In the genomic region with DNA sequence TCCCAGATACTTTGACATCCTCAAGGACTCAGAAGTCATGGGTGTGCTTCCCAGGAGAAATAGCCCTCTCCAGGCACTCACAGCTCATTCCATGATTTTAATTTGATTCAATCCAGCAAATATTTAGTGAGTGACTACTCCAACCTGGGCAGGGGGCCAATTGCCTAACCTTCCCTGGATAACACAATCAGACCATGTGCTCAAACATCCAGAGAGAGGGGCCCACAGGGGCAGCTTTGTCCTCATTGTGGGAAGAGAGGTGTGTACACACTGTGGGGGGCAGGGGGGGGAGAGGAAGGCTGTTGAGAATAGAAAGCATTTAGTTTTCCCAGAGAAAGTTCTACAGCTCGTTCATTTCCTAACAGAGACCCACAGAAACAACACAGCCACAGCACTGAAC, we compare ENCODE assay signal across 8 mouse cellular contexts.
DNase-seq lines count a peak whose midpoint lies in the region; TF ChIP-seq lines count a peak whose summit lies in the region.

No protein-coding gene starts in this region.

- DNase-seq in heart, adult 18-20 months, result peak; percentile 68 to 75
- DNase-seq in heart, postnatal 25 days (ENCODE audit: low spot score), result no peak
- DNase-seq in Muller cell, postnatal 12 days (ENCODE audit: inconsistent ontology term), result peak; percentile 96
- peak; percentile 40 for DNase-seq in gastrocnemius, adult 18-20 months (ENCODE audit: low spot score)
- peak; percentile 71 for DNase-seq in lung, adult 2 months
- DNase-seq in kidney, adult 8-10 months, result no peak
- DNase-seq in kidney, adult 2 months, result no peak
- no peak for DNase-seq in layer of hippocampus, adult 2 months (ENCODE audit: low spot score in 2 of 2)

- no peaks in the 10 kb centered on the region for H3K27me3 ChIP-seq in kidney, adult 2 months (replicated peaks; ENCODE audit: control insufficient read depth, insufficient read depth, low read length)

- H3K36me3 ChIP-seq in kidney, adult 2 months (ENCODE audit: control insufficient read depth, insufficient read depth, low read length), result no peaks in the 10 kb centered on the region

- no peaks in the 10 kb centered on the region for H3K4me1 ChIP-seq in lung, adult 2 months (ENCODE audit: control insufficient read depth, insufficient read depth, low read length)
- H3K4me1 ChIP-seq in kidney, adult 2 months (ENCODE audit: control insufficient read depth, insufficient read depth, low read length), result no peaks in the 10 kb centered on the region

- no peak overlapping the region for H3K27ac ChIP-seq in kidney, adult 2 months (ENCODE audit: insufficient read depth, low read depth, low read length)
- H3K27ac ChIP-seq in layer of hippocampus, adult 2 months, result no peak overlapping the region

- intact Hi-C loops in heart, postnatal 25 days (cut with DNase I), result no loop called here

- TF ChIP-seq CTCF in lung, adult 2 months (IDR thresholded peaks at IDR 0.05; ENCODE audit: insufficient read depth, low read length), result no peak
- TF ChIP-seq CTCF in kidney, adult 2 months (conservative IDR thresholded peaks at IDR 0.05; ENCODE audit: insufficient read depth, insufficient read length, low read depth, low read length), result no peak
- no peak for TF ChIP-seq CTCF in layer of hippocampus, adult 2 months (conservative IDR thresholded peaks at IDR 0.05)

- no peak overlapping the region for H3K4me3 ChIP-seq in lung, adult 2 months (replicated peaks; ENCODE audit: extremely low read depth, low read depth, low read length)
- H3K4me3 ChIP-seq in kidney, adult 2 months (ENCODE audit: insufficient read depth, low read depth, low read length), result no peak overlapping the region
- no peak overlapping the region for H3K4me3 ChIP-seq in layer of hippocampus, adult 2 months

- no peak for TF ChIP-seq POLR2A in lung, adult 2 months (IDR thresholded peaks at IDR 0.05; ENCODE audit: borderline replicate concordance, extremely low read depth, low read depth, low read length)
- no peak for TF ChIP-seq POLR2A in kidney, adult 2 months (IDR thresholded peaks at IDR 0.05; ENCODE audit: low read depth, low read length)

- 13% methylated on average over 1 of the region's 1 CpGs for WGBS in lung, adult 2 months
- WGBS in kidney, adult 2 months, result 48% methylated on average over 1 of the region's 1 CpGs

Comparison
In these comparisons a context has a peak if more than half of its experiments do, and no peak if none do; other contexts are left out.
1. DNase-seq: peak in heart, adult 18-20 months (2 of 2), Muller cell, postnatal 12 days (single experiment), gastrocnemius, adult 18-20 months (single experiment) and lung, adult 2 months (single experiment); none in heart, postnatal 25 days (single experiment), kidney, adult 8-10 months (0 of 2), kidney, adult 2 months (single experiment) and layer of hippocampus, adult 2 months (0 of 2).